Mouse (Mus musculus): ENCODE measurements around the gene Olfr1484. TPM values are rescaled to one million over a fixed set of nuclear protein-coding genes. Genes with fewer than 3 reads are reported as not detected.

Gene Olfr1484
- not detected in 2 replicates for polyA plus RNA-seq (2012; rRNA removed; ENCODE audit: low replicate concordance)

DNA sequence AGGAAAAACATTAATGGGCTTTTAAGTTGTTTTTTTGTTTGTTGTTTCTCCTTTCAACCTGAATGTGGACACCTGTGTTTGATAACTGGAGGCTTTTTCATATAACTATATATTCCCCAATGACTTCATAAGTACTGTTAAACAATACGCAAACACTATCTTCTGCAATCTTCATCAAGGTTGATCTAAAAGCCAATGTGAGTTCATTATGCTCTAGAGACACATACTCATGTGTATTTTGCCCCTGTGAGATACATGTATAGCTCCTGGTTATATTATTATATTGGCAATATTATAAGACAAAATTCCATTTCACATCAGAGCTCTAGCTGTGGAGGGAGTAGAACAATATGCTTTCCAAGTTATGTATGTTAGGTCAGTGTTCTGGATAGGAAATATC is at the start of gene Olfr1484:
Gene Olfr1484 (plus strand): TSS at position 301 of the 400 bp plus-strand sequence.

DNA sequence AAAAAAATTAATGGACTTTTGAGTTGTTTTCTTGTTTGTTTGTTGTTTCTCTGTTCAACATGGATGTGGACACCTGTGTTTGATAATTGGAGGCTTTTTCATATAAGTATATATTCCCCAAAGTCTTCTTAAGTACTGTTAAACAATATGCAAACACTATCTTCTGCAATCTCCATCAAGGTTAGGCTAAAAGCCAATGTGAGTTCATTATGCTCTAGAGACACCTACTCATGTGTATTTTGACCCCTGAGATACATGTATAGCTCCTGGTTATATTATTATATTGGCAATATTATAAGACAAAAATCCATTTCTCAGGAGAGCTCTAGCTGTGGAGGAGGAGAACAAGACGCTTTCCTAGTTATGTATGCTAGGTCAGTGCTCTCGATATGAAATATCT is 33.8 kb downstream of the Olfr1484 start, which contains the start of gene Olfr1487:
Gene Olfr1487 (plus strand): TSS at position 301 of the 400 bp plus-strand sequence.

DNA sequence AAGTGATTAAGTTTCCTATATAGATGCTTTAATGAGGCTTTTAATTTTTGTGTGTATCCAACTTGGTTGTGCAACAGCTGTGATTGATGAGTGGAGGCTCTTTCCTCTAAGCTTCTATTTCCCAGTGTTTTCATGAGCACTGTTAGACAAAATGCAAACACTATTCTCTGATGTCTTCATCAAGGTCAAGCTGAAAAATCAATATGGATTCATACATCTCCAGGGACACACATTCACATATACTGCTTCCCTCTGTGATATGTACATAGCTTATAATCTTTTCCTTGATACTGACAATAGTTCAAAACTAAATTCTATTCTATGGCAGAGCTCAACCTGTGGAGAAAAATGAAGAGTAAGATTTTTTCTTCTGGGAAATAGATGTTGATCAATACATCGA is 48.0 kb downstream of the Olfr1484 start, which contains the start of gene Olfr1489:
Gene Olfr1489 (plus strand): TSS at position 301 of the 400 bp plus-strand sequence.

Other genes starting within 250 kb of the Olfr1484 start
- gene Olfr1466, start 244.6 kb upstream of the Olfr1484 start, polyA plus RNA-seq (2012; rRNA removed; ENCODE audit: low replicate concordance) = not detected in 2 replicates
- gene Olfr1467, start 221.3 kb upstream of the Olfr1484 start, polyA plus RNA-seq (2012; rRNA removed; ENCODE audit: low replicate concordance) = not detected in 2 replicates
- gene Olfr1469, start 175.7 kb upstream of the Olfr1484 start, polyA plus RNA-seq (2012; rRNA removed; ENCODE audit: low replicate concordance) = not detected in 2 replicates
- gene Olfr1471, start 140.1 kb upstream of the Olfr1484 start, polyA plus RNA-seq (2012; rRNA removed; ENCODE audit: low replicate concordance) = not detected in 2 replicates
- not detected in 2 replicates for gene Olfr1472, start 127.4 kb upstream of the Olfr1484 start, polyA plus RNA-seq (2012; rRNA removed; ENCODE audit: low replicate concordance)
- not detected in 2 replicates for gene Olfr1474, start 113.9 kb upstream of the Olfr1484 start, polyA plus RNA-seq (2012; rRNA removed; ENCODE audit: low replicate concordance)
- not detected in 2 replicates for gene Olfr1475, start 103.3 kb upstream of the Olfr1484 start, polyA plus RNA-seq (2012; rRNA removed; ENCODE audit: low replicate concordance)
- gene Olfr1477, start 83.0 kb upstream of the Olfr1484 start, polyA plus RNA-seq (2012; rRNA removed; ENCODE audit: low replicate concordance) = not detected in 2 replicates
- not detected in 2 replicates for gene Olfr1480, start 55.6 kb upstream of the Olfr1484 start, polyA plus RNA-seq (2012; rRNA removed; ENCODE audit: low replicate concordance)
- not detected in 2 replicates for gene Olfr1487, start 33.9 kb downstream of the Olfr1484 start, polyA plus RNA-seq (2012; rRNA removed; ENCODE audit: low replicate concordance)
- gene Olfr1489, start 48.1 kb downstream of the Olfr1484 start, polyA plus RNA-seq (2012; rRNA removed; ENCODE audit: low replicate concordance) = not detected in 2 replicates
- gene Olfr1490, start 67.6 kb downstream of the Olfr1484 start, polyA plus RNA-seq (2012; rRNA removed; ENCODE audit: low replicate concordance) = not detected in 2 replicates
- not detected in 2 replicates for gene Olfr1491, start 113.8 kb downstream of the Olfr1484 start, polyA plus RNA-seq (2012; rRNA removed; ENCODE audit: low replicate concordance)
- not detected in 2 replicates for gene Olfr1493-ps1, start 139.8 kb downstream of the Olfr1484 start, polyA plus RNA-seq (2012; rRNA removed; ENCODE audit: low replicate concordance)
- gene Olfr1494, start 156.2 kb downstream of the Olfr1484 start, polyA plus RNA-seq (2012; rRNA removed; ENCODE audit: low replicate concordance) = not detected in 2 replicates
- gene Olfr1495, start 181.1 kb downstream of the Olfr1484 start, polyA plus RNA-seq (2012; rRNA removed; ENCODE audit: low replicate concordance) = not detected in 2 replicates
- gene Olfr1496, start 194.4 kb downstream of the Olfr1484 start, polyA plus RNA-seq (2012; rRNA removed; ENCODE audit: low replicate concordance) = not detected in 2 replicates
- not detected in 2 replicates for gene Olfr1497, start 214.7 kb downstream of the Olfr1484 start, polyA plus RNA-seq (2012; rRNA removed; ENCODE audit: low replicate concordance)
- gene Olfr1499, start 235.9 kb downstream of the Olfr1484 start, polyA plus RNA-seq (2012; rRNA removed; ENCODE audit: low replicate concordance) = not detected in 2 replicates
- not detected in 2 replicates for gene Olfr1500, start 247.0 kb downstream of the Olfr1484 start, polyA plus RNA-seq (2012; rRNA removed; ENCODE audit: low replicate concordance)

Data from mammary gland, adult 2 months (tissue).